Mouse (Mus musculus) midbrain, embryonic 16.5 days (tissue): ENCODE measurements at regions not wholly inside any gene's neighbourhood (a gene's known extent, or its start where the extent isn't known, plus 50 kb on each side); places are given as distances from the start of the nearest gene placed in this dataset.
A peak's percentile ranks its signal among the peaks of the same experiment; 100 is the strongest.
"Not testable (repeated sequence)": the region's sequence is repeated elsewhere in the genome, so short reads cannot be mapped to it uniquely, and the experiment has no call there.

Experiments
- ATAC-seq: fragments of 200-750 bp; cut with Nextera tagmentation; 2 replicates; pipeline ENCODE4 v1.8.0; 2017; ENCODE audit warnings: moderate TSS enrichment
- H3K27ac ChIP-seq: fragments of 300-500 bp; sonication (generic); 2 replicates; pipeline ENCODE4 v1.5.1; 2014; ENCODE audit warnings: mild to moderate bottlenecking, low read length, mixed read lengths
- H3K27me3 ChIP-seq: fragments of 300-500 bp; sonication (generic); 2 replicates; pipeline ENCODE4 v1.6.1; 2014; ENCODE audit warnings: low read depth, low read length, mixed read lengths; ENCODE audit not compliant: control insufficient read depth, insufficient read depth
- H3K36me3 ChIP-seq: fragments of 300-500 bp; sonication (generic); 2 replicates; pipeline ENCODE4 v1.6.1; 2014; ENCODE audit warnings: mild to moderate bottlenecking, low read length, moderate library complexity, mixed read lengths; ENCODE audit not compliant: control insufficient read depth, insufficient read depth
- H3K4me1 ChIP-seq: fragments of 300-500 bp; sonication (generic); 2 replicates; pipeline ENCODE4 v1.6.1; 2014; ENCODE audit warnings: mild to moderate bottlenecking, low read length, mixed read lengths; ENCODE audit not compliant: control insufficient read depth, insufficient read depth
- H3K4me2 ChIP-seq: fragments of 300-500 bp; sonication (generic); 2 replicates; pipeline ENCODE4 v1.6.1; 2014; ENCODE audit warnings: mild to moderate bottlenecking, low read length, mixed read lengths
- H3K4me3 ChIP-seq: fragments of 300-500 bp; sonication (generic); 2 replicates; pipeline ENCODE4 v1.5.1; 2014; ENCODE audit warnings: low read depth, mild to moderate bottlenecking, low read length, moderate library complexity, mixed read lengths
- H3K9ac ChIP-seq: fragments of 300-500 bp; sonication (generic); 2 replicates; pipeline ENCODE4 v1.6.1; 2014; ENCODE audit warnings: low read depth, low read length, mixed read lengths
- H3K9me3 ChIP-seq: fragments of 300-500 bp; sonication (generic); replicated peaks from 2 replicates; pipeline ENCODE4 v1.6.1; 2014; ENCODE audit warnings: mild to moderate bottlenecking, low read length, mixed read lengths; ENCODE audit not compliant: control insufficient read depth, poor library complexity, severe bottlenecking
- WGBS: fragments of 180-500 bp; shearing (Covaris S2); extraction: QIAGEN DNeasy Blood & Tissue Kit; methylation state at CpG from one replicate; pipeline ENCODE4 v1.1.7; 2014; 5-methylcytosine and 5-hydroxymethylcytosine counted together

- H3K4me3 ChIP-seq = no peak overlapping the region
- ATAC-seq = no peak
- H3K4me2 ChIP-seq = no peak overlapping the region
- H3K27me3 ChIP-seq = no peaks in the 10 kb centered on the region
- no peak overlapping the region for H3K27ac ChIP-seq
- no peaks in the 10 kb centered on the region for H3K36me3 ChIP-seq
- no peak overlapping the region for H3K9ac ChIP-seq
- H3K9me3 ChIP-seq = no peaks in the 10 kb centered on the region
- no peaks in the 10 kb centered on the region for H3K4me1 ChIP-seq
Observed at GRCm38 (mm10) chr10:31143856-31144488, 169.2 kb upstream of the Hddc2 start.

DNA sequence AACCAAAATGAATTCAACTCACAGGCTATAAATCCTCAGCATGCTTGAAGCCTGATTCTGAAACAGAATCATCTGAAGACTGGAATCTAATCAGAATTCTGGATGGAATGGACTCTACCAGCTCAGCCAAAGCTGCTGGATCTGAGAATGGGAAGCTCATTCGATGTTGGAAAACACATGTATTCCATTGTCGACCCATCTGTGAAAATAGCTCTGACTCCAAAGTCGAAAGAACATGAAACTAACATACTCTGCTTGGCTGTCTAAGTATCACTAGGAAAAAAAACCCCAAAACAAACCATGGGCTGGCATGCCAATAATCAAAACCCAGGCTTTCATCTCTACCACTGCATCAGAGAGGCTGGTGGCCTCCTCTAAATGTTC, 168.7 kb upstream of the Hddc2 start:
- Histone ChIP-seq H3K27me3 (no peaks in the 10 kb centered on the region), H3K9ac (no peak overlapping the region), H3K27ac (no peak overlapping the region), H3K4me3 (no peak overlapping the region), H3K4me1 (no peaks in the 10 kb centered on the region), H3K4me2 (no peak overlapping the region), H3K36me3 (no peaks in the 10 kb centered on the region), H3K9me3 (no peaks in the 10 kb centered on the region)
- no peak for ATAC-seq
- 90% methylated on average over 3 of the region's 3 CpGs for WGBS

GRCm38 (mm10) chr10:31173169-31173686, 140.0 kb upstream of the Hddc2 start:
- no peaks in the 10 kb centered on the region for H3K36me3 ChIP-seq
- ATAC-seq = peak; percentile 90
- no peak overlapping the region for H3K9ac ChIP-seq
- H3K4me3 ChIP-seq = no peak overlapping the region
- WGBS = 47% methylated on average over 15 of the region's 15 CpGs
- H3K4me1 ChIP-seq = no peaks in the 10 kb centered on the region
- H3K27ac ChIP-seq = no peak overlapping the region
- no peak overlapping the region for H3K4me2 ChIP-seq
- no peaks in the 10 kb centered on the region for H3K27me3 ChIP-seq
- H3K9me3 ChIP-seq = no peaks in the 10 kb centered on the region

DNA sequence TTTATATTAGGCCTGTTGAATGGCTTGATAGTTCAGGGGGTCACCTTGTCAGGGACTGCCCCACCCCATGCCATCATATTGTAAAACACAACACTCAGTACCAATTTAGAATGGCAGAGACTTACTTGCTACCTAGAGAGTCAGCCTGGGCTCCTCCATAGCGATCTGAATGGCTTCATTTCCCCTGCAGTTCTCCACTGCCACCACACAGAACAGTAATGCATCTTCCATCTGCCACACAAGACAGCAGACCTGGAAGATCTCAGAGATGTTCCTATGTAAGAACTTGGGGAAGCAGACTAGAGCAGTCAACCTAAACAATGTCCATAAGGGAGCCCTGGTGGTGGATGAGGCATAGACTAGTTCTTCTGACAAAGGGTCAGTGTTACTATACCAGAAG, 123.6 kb upstream of the Hddc2 start:
- no peak for ATAC-seq
- Histone ChIP-seq H3K27me3 (no peaks in the 10 kb centered on the region), H3K4me1 (no peaks in the 10 kb centered on the region), H3K4me2 (no peak overlapping the region), H3K27ac (no peak overlapping the region), H3K9me3 (no peaks in the 10 kb centered on the region), H3K4me3 (no peak overlapping the region), H3K36me3 (no peaks in the 10 kb centered on the region), H3K9ac (no peak overlapping the region)
- WGBS = 38% methylated on average over 1 of the region's 1 CpGs

- WGBS = 93% methylated on average over 8 of the region's 8 CpGs
- not testable (repeated sequence) for H3K27me3 ChIP-seq, H3K4me3 ChIP-seq, ATAC-seq, H3K27ac ChIP-seq, H3K4me2 ChIP-seq, H3K9ac ChIP-seq, H3K36me3 ChIP-seq, H3K9me3 ChIP-seq, H3K4me1 ChIP-seq
Observed at GRCm38 (mm10) chr10:31212164-31212563, 101.0 kb upstream of the Hddc2 start.

DNA sequence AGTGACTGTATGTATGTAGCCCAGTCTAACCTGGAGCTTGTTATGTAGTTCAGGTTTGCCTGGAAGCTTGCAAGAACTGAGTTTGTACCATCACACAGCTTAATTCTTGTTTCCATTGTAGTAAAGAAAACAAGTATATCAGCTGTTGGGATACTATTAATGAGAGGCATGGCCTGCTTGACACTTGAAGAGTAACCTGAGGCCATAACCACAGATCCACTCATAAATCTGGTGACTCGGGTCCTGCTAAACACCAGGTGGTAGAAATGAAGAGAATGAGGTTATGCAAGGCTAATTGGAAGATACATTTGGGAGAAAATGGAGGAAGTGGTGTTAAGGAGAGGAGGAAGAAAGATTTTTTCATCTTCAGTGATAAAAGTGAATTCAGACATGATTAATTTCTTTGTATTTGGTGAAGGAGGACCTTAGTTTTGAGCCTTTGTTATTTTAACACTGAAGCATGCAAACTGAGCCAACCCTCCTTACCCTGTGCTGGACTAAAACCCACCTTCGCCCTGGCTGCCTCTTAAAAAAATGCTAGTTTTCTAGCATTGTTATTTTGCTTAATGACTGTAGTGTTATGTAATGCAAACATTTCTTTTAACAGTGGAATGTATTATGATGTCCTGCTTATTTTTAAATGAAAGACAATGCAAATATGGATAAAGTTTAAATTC, 100.3 kb upstream of the Hddc2 start:
- no peak overlapping the region for H3K27ac ChIP-seq
- H3K9ac ChIP-seq = no peak overlapping the region
- ATAC-seq = no peak
- H3K27me3 ChIP-seq = no peaks in the 10 kb centered on the region
- H3K36me3 ChIP-seq = no peaks in the 10 kb centered on the region
- H3K9me3 ChIP-seq = no peaks in the 10 kb centered on the region
- H3K4me3 ChIP-seq = no peak overlapping the region
- no peak overlapping the region for H3K4me2 ChIP-seq
- no peaks in the 10 kb centered on the region for H3K4me1 ChIP-seq
- WGBS = 78% methylated on average over 2 of the region's 2 CpGs

GRCm38 (mm10) chr10:31221902-31222301, 91.3 kb upstream of the Hddc2 start:
- H3K4me3 ChIP-seq = no peak overlapping the region
- no peak overlapping the region for H3K9ac ChIP-seq
- WGBS = 86% methylated on average over 1 of the region's 1 CpGs
- H3K4me1 ChIP-seq = no peaks in the 10 kb centered on the region
- H3K36me3 ChIP-seq = no peaks in the 10 kb centered on the region
- H3K27me3 ChIP-seq = no peaks in the 10 kb centered on the region
- H3K9me3 ChIP-seq = no peaks in the 10 kb centered on the region
- H3K4me2 ChIP-seq = no peak overlapping the region
- ATAC-seq = no peak
- no peak overlapping the region for H3K27ac ChIP-seq

- Histone ChIP-seq H3K27me3 (no peaks in the 10 kb centered on the region), H3K27ac (no peak overlapping the region), H3K4me1 (no peaks in the 10 kb centered on the region), H3K9ac (no peak overlapping the region), H3K4me2 (no peak overlapping the region), H3K36me3 (no peaks in the 10 kb centered on the region), H3K4me3 (no peak overlapping the region), H3K9me3 (no peaks in the 10 kb centered on the region)
- no peak for ATAC-seq
- 92% methylated on average over 3 of the region's 3 CpGs for WGBS
Observed at GRCm38 (mm10) chr10:31229078-31229477, 84.1 kb upstream of the Hddc2 start.

- ATAC-seq = no peak
- Histone ChIP-seq H3K4me3 (no peak overlapping the region), H3K4me2 (no peak overlapping the region), H3K36me3 (no peaks in the 10 kb centered on the region), H3K9ac (no peak overlapping the region), H3K27ac (no peak overlapping the region), H3K9me3 (no peaks in the 10 kb centered on the region), H3K4me1 (no peaks in the 10 kb centered on the region), H3K27me3 (no peaks in the 10 kb centered on the region)
- WGBS = 65% methylated on average over 3 of the region's 3 CpGs
Observed at GRCm38 (mm10) chr10:31242442-31242966, 70.7 kb upstream of the Hddc2 start.
